Mouse (Mus musculus) kidney, adult 2 months (tissue): ENCODE results near the gene Cbx8. TPM values are rescaled to one million over a fixed set of nuclear protein-coding genes. Genes with fewer than 3 reads are reported as not detected.

Source experiments
- DNase-seq: peaks from one replicate; pipeline ENCODE4 v3.0.0; 2021
- H3K27ac ChIP-seq: fragments of 200-500 bp; 2 replicates; pipeline ENCODE4 v1.5.1; 2012; ENCODE audit warnings: low read depth, low read length, control low read depth, inconsistent platforms; ENCODE audit not compliant: insufficient read depth
- H3K27me3 ChIP-seq: fragments of 200-500 bp; replicated peaks from 2 replicates; pipeline ENCODE4 v1.6.1; 2012; ENCODE audit warnings: mild to moderate bottlenecking, moderate library complexity, low read length, inconsistent platforms; ENCODE audit not compliant: control insufficient read depth, insufficient read depth
- H3K36me3 ChIP-seq: fragments of 200-500 bp; 2 replicates; pipeline ENCODE4 v1.6.1; 2012; ENCODE audit warnings: mild to moderate bottlenecking, moderate library complexity, low read length, inconsistent platforms; ENCODE audit not compliant: control insufficient read depth, insufficient read depth
- H3K4me1 ChIP-seq: fragments of 200-500 bp; 2 replicates; pipeline ENCODE4 v1.6.1; 2011; ENCODE audit warnings: low read length; ENCODE audit not compliant: control insufficient read depth, insufficient read depth
- H3K4me3 ChIP-seq: fragments of 200-500 bp; 2 replicates; pipeline ENCODE4 v1.5.1; 2011; ENCODE audit warnings: mild to moderate bottlenecking, low read depth, low read length, control low read depth; ENCODE audit not compliant: insufficient read depth
- CTCF ChIP-seq: fragments of 200-500 bp; conservative IDR thresholded peaks from 2 replicates; pipeline ENCODE4 v1.5.1; 2011; ENCODE audit warnings: low read depth, mild to moderate bottlenecking, control low read depth, low read length, moderate library complexity, mixed read lengths; ENCODE audit not compliant: insufficient read depth, insufficient read length
- POLR2A ChIP-seq: fragments of 200-500 bp; IDR thresholded peaks from one replicate; pipeline ENCODE4 v1.6.1; 2011; ENCODE audit warnings: low read depth, low read length, control low read depth
- WGBS: fragments of 180-500 bp; shearing (Covaris S2); methylation state at CpG from one replicate; pipeline ENCODE4 v1.1.7; 2018; 5-methylcytosine and 5-hydroxymethylcytosine counted together
- polyA plus RNA-seq: library from polyadenylated mRNA; depleted of rRNA; stranded (reverse); fragments of >200 nt; gene quantifications from 2 replicates; pipeline ENCODE4 v1.2.3, GENCODE M21; 2012

Gene Cbx8
- polyA plus RNA-seq, 1 experiment, result 2.1 TPM

DNA sequence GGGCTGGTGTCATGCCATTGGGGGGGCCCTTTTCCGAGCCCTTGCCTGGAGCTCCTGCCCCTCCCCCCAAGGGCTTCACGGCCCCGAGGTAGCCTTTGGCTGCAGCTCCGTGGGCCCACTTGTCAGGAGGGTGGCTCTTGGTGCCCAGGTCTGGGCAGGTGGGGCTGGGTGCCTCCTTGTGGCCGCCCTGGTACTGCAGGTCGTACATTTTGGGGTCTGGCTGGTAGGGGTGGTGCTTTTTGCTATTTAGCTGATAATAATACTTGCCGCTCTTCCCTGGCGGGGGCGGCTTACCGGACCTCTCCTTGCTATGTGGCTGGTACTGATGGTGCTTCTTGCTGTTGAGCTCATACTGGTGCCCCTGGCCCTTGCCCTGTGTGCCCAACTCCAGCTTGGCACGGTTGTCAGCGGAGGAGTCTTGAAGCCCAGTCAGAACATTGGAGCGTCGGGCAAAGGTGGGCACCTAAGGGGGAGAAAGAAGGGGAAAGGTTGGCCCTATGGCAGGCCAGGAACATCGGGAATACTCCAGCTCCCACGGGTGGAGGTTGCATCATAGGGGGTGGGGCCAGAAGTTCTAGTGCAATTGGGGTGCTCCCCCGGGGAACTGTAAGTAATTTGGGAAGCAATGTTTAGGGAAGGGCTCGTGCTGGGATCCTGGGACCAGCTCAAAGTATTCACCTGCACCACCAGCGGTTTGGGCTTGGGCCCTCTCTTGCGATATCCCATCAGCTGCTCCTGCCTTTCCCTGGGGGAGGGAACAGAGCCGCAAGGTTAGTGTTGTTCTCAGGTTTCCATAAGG lies 41.3 kb upstream of the Cbx8 start:
- 50% methylated on average over 21 of the region's 21 CpGs for WGBS
- TF ChIP-seq CTCF, result peak; percentile 57
- TF ChIP-seq POLR2A, result no peak
- DNase-seq, result peak; percentile 59
- no peaks in the 10 kb centered on the region for H3K27me3 ChIP-seq
- H3K36me3 ChIP-seq, result peaks cover 6% of the 10 kb centered on the region; the same call in 1 of the 2 replicates
- H3K4me3 ChIP-seq, result no peak overlapping the region
- H3K27ac ChIP-seq, result no peak overlapping the region
- peaks cover 30% of the 10 kb centered on the region for H3K4me1 ChIP-seq

DNA sequence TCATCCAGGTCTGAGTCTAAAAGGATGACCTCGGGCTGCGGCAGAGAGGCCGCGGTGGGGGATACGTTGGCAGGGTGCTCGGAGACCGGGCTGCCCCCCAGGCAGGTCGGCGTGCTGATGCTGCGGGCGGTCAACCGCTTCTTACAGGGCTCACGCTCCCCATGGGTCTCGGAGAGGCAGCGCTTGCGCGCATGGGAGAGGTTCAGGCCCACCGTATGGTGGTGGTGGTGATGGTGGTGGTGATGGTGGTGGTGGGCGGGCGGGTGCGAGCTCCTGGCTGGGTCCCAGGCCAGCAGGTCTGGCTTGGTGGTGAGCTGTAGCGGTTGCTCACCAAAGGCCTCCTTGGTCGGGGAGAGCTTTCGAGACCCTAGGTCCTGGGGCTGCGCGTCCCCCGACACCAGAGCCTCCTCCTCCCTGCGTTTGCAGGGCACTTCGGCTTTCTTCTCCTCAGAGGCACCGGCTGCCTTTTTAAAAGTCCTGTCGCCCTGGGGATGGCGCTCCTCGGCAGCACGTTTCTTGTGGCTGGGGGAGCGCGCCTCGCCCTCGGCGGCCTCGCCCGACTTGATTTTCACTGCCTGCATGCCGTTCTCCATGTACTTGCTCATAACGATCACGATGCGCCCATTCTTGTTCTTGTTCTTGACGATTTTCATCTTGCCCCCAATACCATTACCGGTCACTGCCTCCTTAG lies 40.5 kb upstream of the Cbx8 start:
- no peak for TF ChIP-seq CTCF
- no peak for TF ChIP-seq POLR2A
- H3K27ac ChIP-seq, result no peak overlapping the region
- peaks cover 6% of the 10 kb centered on the region; the same call in 1 of the 2 replicates for H3K36me3 ChIP-seq
- WGBS, result 84% methylated on average over 47 of the region's 47 CpGs
- H3K4me3 ChIP-seq, result no peak overlapping the region
- H3K27me3 ChIP-seq, result no peaks in the 10 kb centered on the region
- peaks cover 30% of the 10 kb centered on the region for H3K4me1 ChIP-seq
- no peak for DNase-seq

DNA sequence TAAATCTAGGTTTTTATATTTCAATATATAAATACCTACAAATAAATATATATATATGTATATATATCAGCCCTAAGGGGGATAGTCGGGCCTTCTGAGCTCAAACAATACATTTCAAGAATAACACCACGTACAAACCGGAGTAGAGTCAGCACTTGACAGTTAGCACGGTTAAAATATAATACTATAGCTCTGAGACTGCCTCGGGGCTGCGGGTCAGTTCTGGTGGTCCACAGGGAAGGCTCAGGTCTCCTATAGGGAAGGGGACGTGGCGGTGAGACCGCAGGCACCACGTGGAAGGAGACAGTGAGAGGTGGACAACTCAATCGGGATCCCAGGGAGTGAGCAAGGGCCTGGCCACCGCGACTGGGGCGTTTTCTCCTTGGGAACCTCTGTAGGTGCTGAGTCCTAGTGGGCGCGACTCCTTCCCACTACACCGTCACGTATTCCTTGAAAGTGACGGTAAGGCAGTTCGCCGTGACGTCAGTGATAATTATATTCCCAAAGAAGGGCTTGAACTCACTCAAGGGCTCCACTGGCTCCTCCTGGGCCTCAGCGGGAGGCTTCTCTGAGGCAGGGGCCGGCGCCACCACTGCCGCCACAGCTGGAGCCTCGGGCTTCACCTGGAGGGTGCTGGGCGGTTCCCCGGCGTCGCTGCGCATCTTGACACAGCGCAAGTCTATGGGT lies 39.8 kb upstream of the Cbx8 start:
- DNase-seq, result no peak
- Histone ChIP-seq H3K36me3 (peaks cover 6% of the 10 kb centered on the region; the same call in 1 of the 2 replicates), H3K27me3 (no peaks in the 10 kb centered on the region), H3K4me1 (peaks cover 30% of the 10 kb centered on the region), H3K4me3 (no peak overlapping the region), H3K27ac (no peak overlapping the region)
- WGBS, result 85% methylated on average over 33 of the region's 33 CpGs
- TF ChIP-seq POLR2A (no peak), CTCF (no peak)

DNA sequence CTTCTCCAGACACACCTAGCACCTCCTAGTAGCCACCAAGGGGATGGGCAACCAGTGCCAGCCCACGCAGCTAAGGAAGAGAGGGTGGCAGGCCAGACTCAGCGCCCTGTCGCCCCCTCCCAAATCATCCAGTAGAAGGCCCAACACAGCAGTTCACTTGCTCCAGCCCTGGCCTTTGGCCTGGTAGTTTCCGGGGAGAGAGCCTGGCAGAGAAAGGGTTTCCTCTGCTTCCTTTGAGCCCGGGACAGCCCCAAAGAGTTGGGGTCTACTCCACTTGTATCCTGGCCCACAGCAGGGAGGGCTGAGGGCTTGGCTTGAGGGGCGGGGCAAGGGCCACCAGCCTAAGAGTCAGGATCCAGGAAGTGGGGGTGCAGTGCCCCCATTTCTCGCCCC lies 38.7 kb upstream of the Cbx8 start:
- no peak overlapping the region for H3K27ac ChIP-seq
- H3K4me1 ChIP-seq, result peaks cover 29% of the 10 kb centered on the region
- no peaks in the 10 kb centered on the region for H3K27me3 ChIP-seq
- DNase-seq, result no peak
- no peak overlapping the region for H3K4me3 ChIP-seq
- H3K36me3 ChIP-seq, result peaks cover 6% of the 10 kb centered on the region; the same call in 1 of the 2 replicates
- WGBS, result 56% methylated on average over 7 of the region's 7 CpGs
- TF ChIP-seq POLR2A (no peak), CTCF (no peak)

DNA sequence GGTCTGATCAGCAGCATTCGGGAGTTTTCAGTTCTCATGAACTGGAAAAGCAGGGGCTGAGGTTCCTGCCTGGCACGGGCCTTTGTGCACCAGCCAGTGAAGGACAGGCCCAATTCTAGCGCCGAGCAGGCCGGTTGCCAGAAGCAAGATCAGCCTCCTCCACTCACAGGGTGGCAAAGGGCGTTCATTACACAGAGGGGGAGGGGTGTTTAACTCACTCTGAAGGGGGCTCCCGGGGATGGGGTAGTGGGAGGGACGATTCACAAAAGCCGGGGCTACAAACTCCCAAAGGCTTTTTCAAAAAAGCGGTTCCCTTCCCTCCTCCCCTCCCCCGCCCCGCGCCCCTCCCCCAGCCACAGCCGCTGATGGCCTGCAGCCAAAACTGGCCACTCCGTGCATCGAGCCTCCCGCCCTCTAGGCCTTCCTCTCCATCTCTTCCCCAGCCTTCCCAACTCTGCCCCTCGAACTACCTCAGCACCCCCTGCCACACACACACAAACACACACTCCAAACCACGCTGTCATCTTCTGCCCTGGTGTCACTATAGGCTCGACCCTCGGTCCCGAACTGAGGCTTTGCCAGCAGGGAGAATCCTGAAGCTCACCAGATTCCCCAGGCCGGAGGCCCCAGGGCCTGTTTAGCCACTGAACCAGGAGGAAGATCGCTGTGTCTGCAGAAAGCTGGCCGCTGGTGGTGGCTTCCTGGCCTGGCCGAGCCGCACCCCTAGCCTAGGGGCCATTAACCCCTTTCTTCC lies 38.1 kb upstream of the Cbx8 start:
- no peaks in the 10 kb centered on the region for H3K27me3 ChIP-seq
- TF ChIP-seq CTCF (no peak), POLR2A (no peak)
- 9% methylated on average over 27 of the region's 27 CpGs for WGBS
- H3K4me3 ChIP-seq, result no peak overlapping the region
- H3K27ac ChIP-seq, result no peak overlapping the region
- peaks cover 26% of the 10 kb centered on the region for H3K4me1 ChIP-seq
- peaks cover 6% of the 10 kb centered on the region; the same call in 1 of the 2 replicates for H3K36me3 ChIP-seq
- peak; percentile 88 for DNase-seq

DNA sequence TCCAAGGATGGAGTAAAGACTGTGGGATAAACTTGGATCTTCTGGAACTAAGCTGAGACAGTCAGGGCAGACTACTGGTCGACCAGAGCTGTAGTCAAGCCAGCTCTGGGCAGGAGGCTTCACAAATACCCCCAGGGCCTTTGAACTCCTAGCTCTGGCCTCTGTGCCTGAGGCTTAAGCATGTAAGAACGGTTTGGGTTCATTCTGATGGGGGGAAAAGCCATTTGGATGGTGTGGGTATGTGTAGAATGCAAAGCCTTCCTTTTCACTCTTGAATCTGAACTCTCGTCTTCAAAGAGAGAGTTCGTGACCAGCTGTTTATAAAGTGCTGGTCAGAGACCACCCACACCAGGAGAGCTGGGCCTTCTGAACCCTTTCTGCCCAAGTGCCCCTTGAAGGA lies 37.0 kb upstream of the Cbx8 start:
- TF ChIP-seq POLR2A, result no peak
- no peak for TF ChIP-seq CTCF
- WGBS, result 86% methylated on average over 4 of the region's 4 CpGs
- H3K4me3 ChIP-seq, result no peak overlapping the region
- H3K4me1 ChIP-seq, result peaks cover 18% of the 10 kb centered on the region
- peaks cover 6% of the 10 kb centered on the region; the same call in 1 of the 2 replicates for H3K36me3 ChIP-seq
- H3K27me3 ChIP-seq, result no peaks in the 10 kb centered on the region
- no peak overlapping the region for H3K27ac ChIP-seq
- DNase-seq, result no peak

DNA sequence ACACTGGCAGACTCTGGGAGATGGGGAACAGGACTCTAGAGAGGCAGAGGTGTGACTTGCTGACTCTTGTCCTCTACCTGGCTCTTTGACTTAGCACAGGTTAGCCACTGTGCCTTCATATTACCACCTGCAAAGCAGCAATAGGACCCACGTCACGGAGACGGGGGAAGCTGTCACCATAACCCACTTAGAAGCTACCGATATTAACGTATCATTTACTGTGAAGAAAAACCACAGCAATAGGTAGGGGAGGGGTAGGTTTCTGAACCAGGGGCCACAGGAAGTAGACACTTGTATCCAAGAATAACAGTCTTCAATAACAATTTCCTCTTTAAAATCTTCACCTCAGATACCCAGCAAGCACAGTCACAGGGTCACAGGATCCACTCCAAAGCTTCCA lies 35.0 kb upstream of the Cbx8 start:
- DNase-seq, result no peak
- H3K27me3 ChIP-seq, result no peaks in the 10 kb centered on the region
- peaks cover 15% of the 10 kb centered on the region; the same call in 1 of the 2 replicates for H3K4me1 ChIP-seq
- H3K4me3 ChIP-seq, result no peak overlapping the region
- peaks cover 4% of the 10 kb centered on the region; the same call in 1 of the 2 replicates for H3K36me3 ChIP-seq
- 87% methylated on average over 5 of the region's 5 CpGs for WGBS
- no peak for TF ChIP-seq POLR2A
- TF ChIP-seq CTCF, result no peak
- no peak overlapping the region for H3K27ac ChIP-seq
